Mouse (Mus musculus): ENCODE measurements around the gene Sugp1. TPM values are rescaled to one million over a fixed set of nuclear protein-coding genes. Genes with fewer than 3 reads are reported as not detected.
"Not testable (repeated sequence)": the region's sequence is repeated elsewhere in the genome, so short reads cannot be mapped to it uniquely, and the experiment has no call there.

The Sugp1 gene
- polyA plus RNA-seq, 1 experiment, result 37.3 TPM

- H3K27me3 ChIP-seq (ENCODE audit: control insufficient read depth, insufficient read depth, low read length, poor library complexity, severe bottlenecking), result no peaks in the 10 kb centered on the region
- H3K9ac ChIP-seq (ENCODE audit: low read depth, poor library complexity, severe bottlenecking), result no peak overlapping the region
- H3K4me1 ChIP-seq (ENCODE audit: control insufficient read depth, insufficient read depth, low read length), result peaks cover 4% of the 10 kb centered on the region
- no peak overlapping the region for H3K4me3 ChIP-seq (ENCODE audit: low read depth, low read length)
- no peaks in the 10 kb centered on the region for H3K9me3 ChIP-seq (replicated peaks; ENCODE audit: control insufficient read depth, insufficient read depth, low read length, poor library complexity, severe bottlenecking)
- no peak for TF ChIP-seq POLR2A (IDR thresholded peaks at IDR 0.05; ENCODE audit: insufficient read depth, low read length)
- TF ChIP-seq CTCF (IDR thresholded peaks at IDR 0.05; ENCODE audit: low read depth, low read length), result no peak
- TF ChIP-seq EP300 (IDR thresholded peaks at IDR 0.05; ENCODE audit: insufficient read depth, low read depth, low read length), result no peak
- no peak overlapping the region for H3K27ac ChIP-seq (ENCODE audit: insufficient read depth, low read length)
- H3K36me3 ChIP-seq (ENCODE audit: control insufficient read depth, insufficient read depth, low read length, poor library complexity, severe bottlenecking), result no peaks in the 10 kb centered on the region
Observed at GRCm38 (mm10) chr8:69999236-69999635, 43.4 kb upstream of the Sugp1 start.

- H3K27ac ChIP-seq (ENCODE audit: insufficient read depth, low read length), result peak overlapping the region; percentile 12; the same call in 1 of the 2 replicates
- H3K9ac ChIP-seq (ENCODE audit: low read depth, poor library complexity, severe bottlenecking), result no peak overlapping the region
- H3K4me3 ChIP-seq (ENCODE audit: low read depth, low read length), result no peak overlapping the region
- no peaks in the 10 kb centered on the region for H3K27me3 ChIP-seq (ENCODE audit: control insufficient read depth, insufficient read depth, low read length, poor library complexity, severe bottlenecking)
- H3K9me3 ChIP-seq (replicated peaks; ENCODE audit: control insufficient read depth, insufficient read depth, low read length, poor library complexity, severe bottlenecking), result no peaks in the 10 kb centered on the region
- H3K4me1 ChIP-seq (ENCODE audit: control insufficient read depth, insufficient read depth, low read length), result peaks cover 4% of the 10 kb centered on the region
- TF ChIP-seq EP300 (IDR thresholded peaks at IDR 0.05; ENCODE audit: insufficient read depth, low read depth, low read length), result no peak
- H3K36me3 ChIP-seq (ENCODE audit: control insufficient read depth, insufficient read depth, low read length, poor library complexity, severe bottlenecking), result no peaks in the 10 kb centered on the region
Observed at GRCm38 (mm10) chr8:70000226-70000625, 42.4 kb upstream of the Sugp1 start.

GRCm38 (mm10) chr8:70001176-70001891, 41.3 kb upstream of the Sugp1 start:
- TF ChIP-seq CTCF (IDR thresholded peaks at IDR 0.05; ENCODE audit: low read depth, low read length) (peak; percentile 77), POLR2A (IDR thresholded peaks at IDR 0.05; ENCODE audit: insufficient read depth, low read length) (peak; percentile 78), EP300 (IDR thresholded peaks at IDR 0.05; ENCODE audit: insufficient read depth, low read depth, low read length) (peak; percentile 93)
- peak overlapping the region; percentile 92 for H3K27ac ChIP-seq (ENCODE audit: insufficient read depth, low read length)
- H3K9ac ChIP-seq (ENCODE audit: low read depth, poor library complexity, severe bottlenecking), result peak overlapping the region; percentile 61
- H3K27me3 ChIP-seq (ENCODE audit: control insufficient read depth, insufficient read depth, low read length, poor library complexity, severe bottlenecking), result no peaks in the 10 kb centered on the region
- no peaks in the 10 kb centered on the region for H3K9me3 ChIP-seq (replicated peaks; ENCODE audit: control insufficient read depth, insufficient read depth, low read length, poor library complexity, severe bottlenecking)
- peak overlapping the region; percentile 71 for H3K4me3 ChIP-seq (ENCODE audit: low read depth, low read length)
- H3K4me1 ChIP-seq (ENCODE audit: control insufficient read depth, insufficient read depth, low read length), result peaks cover 7% of the 10 kb centered on the region
- no peaks in the 10 kb centered on the region for H3K36me3 ChIP-seq (ENCODE audit: control insufficient read depth, insufficient read depth, low read length, poor library complexity, severe bottlenecking)

GRCm38 (mm10) chr8:70001892-70002191, 40.8 kb upstream of the Sugp1 start:
- H3K27me3 ChIP-seq (ENCODE audit: control insufficient read depth, insufficient read depth, low read length, poor library complexity, severe bottlenecking); H3K36me3 ChIP-seq (ENCODE audit: control insufficient read depth, insufficient read depth, low read length, poor library complexity, severe bottlenecking); H3K9me3 ChIP-seq (replicated peaks; ENCODE audit: control insufficient read depth, insufficient read depth, low read length, poor library complexity, severe bottlenecking); H3K4me1 ChIP-seq (ENCODE audit: control insufficient read depth, insufficient read depth, low read length): not testable (repeated sequence)
- Histone ChIP-seq H3K4me3 (ENCODE audit: low read depth, low read length) (0 out of 2 replicates have a peak overlapping the region, but pooled peaks have one; percentile 71), H3K27ac (ENCODE audit: insufficient read depth, low read length) (peak overlapping the region; percentile 96), H3K9ac (ENCODE audit: low read depth, poor library complexity, severe bottlenecking) (peak overlapping the region; percentile 61)

GRCm38 (mm10) chr8:70003204-70003657, 39.4 kb upstream of the Sugp1 start:
- peaks cover 7% of the 10 kb centered on the region for H3K4me1 ChIP-seq (ENCODE audit: control insufficient read depth, insufficient read depth, low read length)
- H3K36me3 ChIP-seq (ENCODE audit: control insufficient read depth, insufficient read depth, low read length, poor library complexity, severe bottlenecking), result no peaks in the 10 kb centered on the region
- no peak overlapping the region for H3K4me3 ChIP-seq (ENCODE audit: low read depth, low read length)
- H3K27me3 ChIP-seq (ENCODE audit: control insufficient read depth, insufficient read depth, low read length, poor library complexity, severe bottlenecking), result no peaks in the 10 kb centered on the region
- H3K9ac ChIP-seq (ENCODE audit: low read depth, poor library complexity, severe bottlenecking), result peak overlapping the region; percentile 23; the same call in 1 of the 2 replicates
- H3K27ac ChIP-seq (ENCODE audit: insufficient read depth, low read length), result peak overlapping the region; percentile 90
- no peak for TF ChIP-seq POLR2A (IDR thresholded peaks at IDR 0.05; ENCODE audit: insufficient read depth, low read length)
- TF ChIP-seq EP300 (IDR thresholded peaks at IDR 0.05; ENCODE audit: insufficient read depth, low read depth, low read length), result peak; percentile 64; the same call in 1 of the 2 replicates
- peak; percentile 25 for TF ChIP-seq CTCF (IDR thresholded peaks at IDR 0.05; ENCODE audit: low read depth, low read length)
- no peaks in the 10 kb centered on the region for H3K9me3 ChIP-seq (replicated peaks; ENCODE audit: control insufficient read depth, insufficient read depth, low read length, poor library complexity, severe bottlenecking)

- H3K9ac ChIP-seq (ENCODE audit: low read depth, poor library complexity, severe bottlenecking), result no peak overlapping the region
- H3K36me3 ChIP-seq (ENCODE audit: control insufficient read depth, insufficient read depth, low read length, poor library complexity, severe bottlenecking), result no peaks in the 10 kb centered on the region
- H3K4me3 ChIP-seq (ENCODE audit: low read depth, low read length), result no peak overlapping the region
- TF ChIP-seq POLR2A (IDR thresholded peaks at IDR 0.05; ENCODE audit: insufficient read depth, low read length) (no peak), CTCF (IDR thresholded peaks at IDR 0.05; ENCODE audit: low read depth, low read length) (no peak), EP300 (IDR thresholded peaks at IDR 0.05; ENCODE audit: insufficient read depth, low read depth, low read length) (peak; percentile 91)
- peaks cover 7% of the 10 kb centered on the region for H3K4me1 ChIP-seq (ENCODE audit: control insufficient read depth, insufficient read depth, low read length)
- peak overlapping the region; percentile 64; the same call in 1 of the 2 replicates for H3K27ac ChIP-seq (ENCODE audit: insufficient read depth, low read length)
- H3K27me3 ChIP-seq (ENCODE audit: control insufficient read depth, insufficient read depth, low read length, poor library complexity, severe bottlenecking), result no peaks in the 10 kb centered on the region
- no peaks in the 10 kb centered on the region for H3K9me3 ChIP-seq (replicated peaks; ENCODE audit: control insufficient read depth, insufficient read depth, low read length, poor library complexity, severe bottlenecking)
Observed at GRCm38 (mm10) chr8:70004345-70004744, 38.3 kb upstream of the Sugp1 start.
